Mouse (Mus musculus): ENCODE results near the gene Csnk1g1. TPM values are rescaled to one million over a fixed set of nuclear protein-coding genes. Genes with fewer than 3 reads are reported as not detected.

The Csnk1g1 gene
- polyA plus RNA-seq, 1 experiment from 2014 or later: 25.4 TPM

DNA sequence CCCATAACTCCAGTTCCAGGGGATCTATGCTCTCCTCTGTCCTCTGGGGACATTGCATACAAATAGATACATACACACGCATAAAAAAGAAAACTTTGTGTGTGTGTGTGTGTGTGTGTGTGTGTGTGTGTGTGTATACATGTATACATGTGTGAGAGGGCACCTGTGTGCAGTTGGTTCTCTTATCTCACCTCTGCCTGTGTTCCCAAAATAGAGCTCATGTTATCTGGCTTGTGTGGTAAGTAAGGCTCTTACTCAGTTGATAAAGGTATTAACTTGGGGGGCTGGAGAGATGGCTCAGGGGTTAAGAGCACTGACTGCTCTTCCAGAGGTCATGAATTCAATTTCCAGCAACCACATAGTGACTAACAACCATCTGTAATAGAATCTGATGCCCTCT lies 8.3 kb downstream of the Csnk1g1 start:
- H3K27ac ChIP-seq: no peak overlapping the region
- 100% methylated on average over 1 of the region's 1 CpGs for whole genome bisulfite sequencing
- no peaks in the 10 kb centered on the region for H3K27me3 ChIP-seq
- no peak overlapping the region for H3K9ac ChIP-seq (replicated peaks)
- no peak overlapping the region for H3K4me2 ChIP-seq (replicated peaks)
- no peaks in the 10 kb centered on the region for H3K4me1 ChIP-seq (replicated peaks)
- no peaks in the 10 kb centered on the region for H3K36me3 ChIP-seq
- H3K4me3 ChIP-seq (replicated peaks): no peak overlapping the region
- ATAC-seq: no peak
- no peaks in the 10 kb centered on the region for H3K9me3 ChIP-seq

DNA sequence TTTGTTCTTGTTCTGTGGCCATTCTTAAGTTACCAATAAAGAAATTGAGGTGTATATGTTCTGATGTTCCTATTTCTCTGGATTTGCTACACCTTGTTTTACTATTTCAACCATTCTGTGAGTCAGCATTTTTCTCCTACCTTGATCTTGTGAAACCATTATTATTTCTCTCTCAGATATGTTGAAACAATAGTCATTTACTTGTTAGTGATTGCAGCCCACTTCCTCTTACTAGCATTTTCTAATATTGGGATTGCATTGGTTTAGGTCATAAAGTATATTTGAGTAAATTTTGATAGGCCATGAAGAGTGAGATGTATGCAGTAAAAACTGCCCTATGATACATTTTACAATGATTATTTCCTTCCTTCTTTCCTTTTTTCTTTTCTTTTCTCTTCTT lies 19.7 kb downstream of the Csnk1g1 start:
- Histone ChIP-seq H3K9me3 (no peaks in the 10 kb centered on the region), H3K27me3 (no peaks in the 10 kb centered on the region), H3K27ac (no peak overlapping the region), H3K4me2 (replicated peaks) (no peak overlapping the region), H3K9ac (replicated peaks) (no peak overlapping the region), H3K36me3 (no peaks in the 10 kb centered on the region), H3K4me1 (replicated peaks) (no peaks in the 10 kb centered on the region), H3K4me3 (replicated peaks) (no peak overlapping the region)
- ATAC-seq: no peak

DNA sequence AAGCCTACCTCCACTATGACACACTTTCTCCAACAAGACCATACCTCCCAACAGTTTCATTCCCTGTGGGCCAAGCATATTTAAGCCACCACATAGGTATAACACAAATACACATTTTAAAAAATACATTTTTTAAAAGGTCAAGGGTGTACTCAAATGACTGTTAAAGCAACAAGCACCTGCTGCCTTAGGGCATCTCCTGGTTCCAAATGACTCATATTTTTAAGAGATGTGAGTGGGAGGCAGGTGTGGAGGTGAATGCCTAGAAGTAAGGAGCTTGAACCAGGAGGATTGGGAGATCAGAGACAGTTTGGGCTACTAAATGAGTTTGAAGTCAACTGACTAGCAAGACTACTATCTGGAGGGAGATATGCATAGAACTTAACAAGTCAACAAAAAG lies 21.1 kb downstream of the Csnk1g1 start:
- Histone ChIP-seq H3K36me3 (no peaks in the 10 kb centered on the region), H3K4me2 (replicated peaks) (no peak overlapping the region)
- no peak for ATAC-seq

DNA sequence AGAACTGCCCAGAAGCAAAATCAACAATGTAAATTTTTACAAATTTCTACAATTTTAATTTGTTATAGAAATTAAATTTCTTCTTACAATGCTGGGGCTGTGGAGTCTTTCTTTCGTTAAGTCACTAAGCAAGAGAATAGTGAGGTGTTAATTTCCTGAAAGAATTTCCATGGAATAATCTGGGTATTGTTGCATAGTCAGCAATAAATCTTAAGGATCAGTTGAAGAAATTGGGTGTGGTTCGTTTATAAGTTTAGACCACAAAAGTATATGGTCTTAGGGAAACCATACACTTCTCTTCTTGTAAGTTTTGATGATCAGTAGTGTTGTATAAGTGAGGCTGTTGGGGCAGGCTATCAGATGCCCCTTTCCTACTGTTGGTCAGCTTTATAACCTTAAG lies 28.8 kb downstream of the Csnk1g1 start:
- ATAC-seq: no peak

More for the DNA sequence above, 21.1 kb downstream of the Csnk1g1 start:
- Histone ChIP-seq H3K27me3 (no peaks in the 10 kb centered on the region), H3K27ac (no peak overlapping the region), H3K9me3 (no peaks in the 10 kb centered on the region), H3K4me3 (replicated peaks) (no peak overlapping the region), H3K9ac (replicated peaks) (no peak overlapping the region), H3K4me1 (replicated peaks) (no peaks in the 10 kb centered on the region)

DNA sequence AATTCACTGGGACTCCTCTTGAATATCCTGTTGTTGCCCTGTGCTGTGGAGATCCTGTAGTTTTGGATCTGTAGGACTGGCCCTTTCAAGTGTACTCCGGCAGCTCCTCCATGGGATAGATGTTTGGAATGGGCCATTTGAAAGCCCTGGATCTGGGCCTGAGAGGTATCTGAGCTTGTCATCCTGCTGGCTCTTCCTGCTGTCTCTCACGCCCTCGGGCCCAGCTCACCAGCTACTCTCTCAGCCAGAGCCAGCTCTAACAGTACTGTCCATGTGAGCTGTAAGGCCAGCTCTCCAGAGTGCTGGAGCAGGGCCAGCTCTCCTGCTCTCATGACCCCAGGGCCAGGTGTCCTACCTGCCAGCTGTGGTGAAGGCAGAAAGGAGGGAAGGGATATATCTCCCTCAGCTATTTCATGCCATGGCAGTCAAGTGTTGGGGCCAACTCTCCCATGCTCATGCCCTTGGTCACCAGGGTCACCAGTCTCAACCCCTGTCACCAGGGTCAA lies 42.4 kb downstream of the Csnk1g1 start:
- 94% methylated on average over 3 of the region's 3 CpGs for WGBS
- Histone ChIP-seq H3K4me1 (replicated peaks) (no peaks in the 10 kb centered on the region), H3K4me3 (replicated peaks) (no peak overlapping the region), H3K9me3 (no peaks in the 10 kb centered on the region), H3K9ac (replicated peaks) (no peak overlapping the region), H3K27ac (no peak overlapping the region), H3K4me2 (replicated peaks) (no peak overlapping the region), H3K36me3 (peaks cover 16% of the 10 kb centered on the region; the same call in 1 of the 2 replicates), H3K27me3 (no peaks in the 10 kb centered on the region)
- no peak for ATAC-seq

More for the DNA sequence above, 28.8 kb downstream of the Csnk1g1 start:
- Histone ChIP-seq H3K4me2 (replicated peaks) (no peak overlapping the region), H3K9me3 (no peaks in the 10 kb centered on the region), H3K4me1 (replicated peaks) (no peaks in the 10 kb centered on the region), H3K27me3 (no peaks in the 10 kb centered on the region), H3K27ac (no peak overlapping the region), H3K36me3 (no peaks in the 10 kb centered on the region), H3K4me3 (replicated peaks) (no peak overlapping the region), H3K9ac (replicated peaks) (no peak overlapping the region)
- WGBS: 92% methylated on average over 2 of the region's 2 CpGs

DNA sequence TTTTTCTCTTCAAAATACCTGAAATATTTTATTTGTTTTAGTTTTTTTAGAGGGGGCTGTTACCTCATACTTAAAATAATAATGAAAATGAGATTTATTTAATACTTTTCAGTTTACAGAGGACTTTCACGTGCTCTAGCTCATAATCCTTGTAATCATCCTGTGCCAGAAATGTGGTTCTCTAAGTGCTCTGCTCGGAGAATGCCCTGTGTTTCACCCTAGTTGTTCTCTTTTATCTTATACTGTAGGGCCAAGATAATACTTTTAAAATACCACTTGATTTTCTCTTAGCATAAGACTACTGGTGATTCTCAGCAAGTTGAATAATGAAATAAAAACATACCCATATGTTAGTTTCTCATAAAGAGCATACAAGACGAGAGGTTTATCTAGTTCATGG lies 61.3 kb downstream of the Csnk1g1 start:
- H3K36me3 ChIP-seq: no peaks in the 10 kb centered on the region
- no peak overlapping the region for H3K4me3 ChIP-seq (replicated peaks)
- no peak overlapping the region for H3K4me2 ChIP-seq (replicated peaks)
- no peak overlapping the region for H3K9ac ChIP-seq (replicated peaks)
- no peaks in the 10 kb centered on the region for H3K4me1 ChIP-seq (replicated peaks)
- no peaks in the 10 kb centered on the region for H3K27me3 ChIP-seq
- H3K27ac ChIP-seq: no peak overlapping the region
- 80% methylated on average over 3 of the region's 3 CpGs for WGBS
- H3K9me3 ChIP-seq: no peaks in the 10 kb centered on the region
- no peak for ATAC-seq

DNA sequence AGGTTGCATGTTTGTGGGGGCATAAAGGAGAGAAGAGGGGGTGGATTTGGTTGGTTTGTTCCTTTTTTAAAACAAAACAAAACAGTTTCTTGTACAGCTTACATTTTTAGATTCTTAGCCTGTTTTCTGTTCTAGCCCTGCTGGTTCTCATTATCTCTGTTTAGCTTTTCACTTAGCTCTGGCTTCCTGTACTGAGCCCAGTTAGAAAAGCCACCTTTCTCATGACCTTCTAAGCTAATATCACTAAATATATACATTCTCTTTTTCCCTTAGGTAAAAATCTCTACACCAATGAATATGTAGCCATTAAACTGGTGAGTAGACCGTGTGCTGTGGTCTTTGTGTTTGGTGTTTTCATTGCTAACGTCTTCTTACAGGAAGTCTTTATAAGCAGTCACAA lies 64.5 kb downstream of the Csnk1g1 start:
- no peak for ATAC-seq
- no peak overlapping the region for H3K27ac ChIP-seq
- no peak overlapping the region for H3K4me2 ChIP-seq (replicated peaks)
- 0 out of 2 replicates have a peak, but pooled peaks cover 4% of the 10 kb centered on the region for H3K4me1 ChIP-seq (replicated peaks)
- no peak overlapping the region for H3K4me3 ChIP-seq (replicated peaks)
- no peaks in the 10 kb centered on the region for H3K9me3 ChIP-seq
- no peaks in the 10 kb centered on the region for H3K27me3 ChIP-seq
- no peak overlapping the region for H3K9ac ChIP-seq (replicated peaks)
- H3K36me3 ChIP-seq: no peaks in the 10 kb centered on the region
- WGBS: 91% methylated on average over 2 of the region's 2 CpGs

DNA sequence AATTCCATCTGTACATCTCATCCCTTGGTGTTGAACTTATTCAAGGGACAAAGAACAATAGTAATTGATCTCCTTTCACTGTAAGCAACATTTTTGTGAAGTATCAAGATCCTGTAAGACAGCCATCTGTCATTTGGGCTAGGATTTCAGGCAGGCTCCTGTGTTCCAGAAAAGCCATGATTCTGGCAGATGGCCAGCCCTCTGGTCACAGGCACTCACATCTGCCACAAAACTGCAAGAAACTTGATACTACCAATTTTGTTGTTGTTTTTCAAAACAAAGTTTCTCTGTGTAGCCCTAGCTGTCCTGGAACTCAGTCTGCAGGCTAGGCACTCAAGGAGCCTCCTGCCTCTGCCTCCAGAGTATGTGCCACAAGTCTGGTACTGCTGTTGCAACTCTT lies 67.2 kb downstream of the Csnk1g1 start:
- Histone ChIP-seq H3K4me1 (replicated peaks) (0 out of 2 replicates have a peak, but pooled peaks cover 4% of the 10 kb centered on the region), H3K4me3 (replicated peaks) (no peak overlapping the region), H3K9ac (replicated peaks) (no peak overlapping the region), H3K27ac (no peak overlapping the region), H3K27me3 (no peaks in the 10 kb centered on the region), H3K36me3 (no peaks in the 10 kb centered on the region), H3K4me2 (replicated peaks) (no peak overlapping the region), H3K9me3 (no peaks in the 10 kb centered on the region)
- no peak for ATAC-seq

DNA sequence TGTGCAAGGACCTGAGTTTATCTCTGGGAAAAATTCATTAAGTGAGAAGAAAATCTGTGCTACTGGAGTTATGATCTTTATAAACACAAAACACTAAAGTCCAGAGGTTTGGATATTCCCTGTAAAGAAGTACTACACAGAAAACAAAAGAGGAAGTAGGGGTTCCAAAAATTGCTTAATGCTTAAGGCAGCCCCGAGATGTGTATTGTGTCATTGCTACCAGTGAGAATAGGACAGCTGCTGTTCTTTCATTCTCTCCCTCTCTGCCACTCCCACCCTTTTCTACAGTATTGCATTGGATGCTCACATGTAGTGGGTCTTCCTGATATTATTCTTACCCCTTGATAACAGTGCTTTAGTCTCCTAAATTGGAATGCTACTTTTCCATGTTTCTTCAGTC lies 74.1 kb downstream of the Csnk1g1 start:
- H3K4me3 ChIP-seq (replicated peaks): no peak overlapping the region
- H3K9ac ChIP-seq (replicated peaks): no peak overlapping the region
- WGBS: 77% methylated on average over 1 of the region's 1 CpGs
- H3K9me3 ChIP-seq: no peaks in the 10 kb centered on the region
- H3K36me3 ChIP-seq: no peaks in the 10 kb centered on the region
- ATAC-seq: no peak
- H3K4me1 ChIP-seq (replicated peaks): no peaks in the 10 kb centered on the region
- H3K27ac ChIP-seq: no peak overlapping the region
- no peaks in the 10 kb centered on the region for H3K27me3 ChIP-seq
- no peak overlapping the region for H3K4me2 ChIP-seq (replicated peaks)

DNA sequence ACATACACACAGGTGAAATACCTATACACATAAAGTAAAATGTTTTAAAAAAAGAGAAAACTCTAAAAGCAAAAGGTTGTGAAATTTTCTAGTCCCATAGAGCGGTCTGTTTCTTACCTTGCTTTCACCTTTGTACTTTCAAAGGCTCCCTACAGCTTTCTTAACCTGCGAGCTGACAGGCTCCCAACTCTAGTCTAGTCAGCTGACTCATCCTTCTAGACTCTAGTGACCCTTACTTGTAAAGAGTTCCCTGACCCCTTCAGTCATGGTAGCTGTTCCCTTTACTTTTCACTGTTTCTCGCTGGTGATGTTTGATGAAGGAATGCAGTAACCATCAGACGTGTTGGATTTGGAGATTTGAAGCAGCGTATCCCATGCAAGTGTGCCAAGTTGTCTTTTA lies 78.3 kb downstream of the Csnk1g1 start:
- no peaks in the 10 kb centered on the region for H3K4me1 ChIP-seq (replicated peaks)
- H3K36me3 ChIP-seq: no peaks in the 10 kb centered on the region
- no peaks in the 10 kb centered on the region for H3K27me3 ChIP-seq
- H3K9ac ChIP-seq (replicated peaks): no peak overlapping the region
- ATAC-seq: no peak
- no peak overlapping the region for H3K27ac ChIP-seq
- H3K9me3 ChIP-seq: no peaks in the 10 kb centered on the region
- WGBS: 88% methylated on average over 5 of the region's 5 CpGs
- H3K4me3 ChIP-seq (replicated peaks): no peak overlapping the region
- H3K4me2 ChIP-seq (replicated peaks): no peak overlapping the region

DNA sequence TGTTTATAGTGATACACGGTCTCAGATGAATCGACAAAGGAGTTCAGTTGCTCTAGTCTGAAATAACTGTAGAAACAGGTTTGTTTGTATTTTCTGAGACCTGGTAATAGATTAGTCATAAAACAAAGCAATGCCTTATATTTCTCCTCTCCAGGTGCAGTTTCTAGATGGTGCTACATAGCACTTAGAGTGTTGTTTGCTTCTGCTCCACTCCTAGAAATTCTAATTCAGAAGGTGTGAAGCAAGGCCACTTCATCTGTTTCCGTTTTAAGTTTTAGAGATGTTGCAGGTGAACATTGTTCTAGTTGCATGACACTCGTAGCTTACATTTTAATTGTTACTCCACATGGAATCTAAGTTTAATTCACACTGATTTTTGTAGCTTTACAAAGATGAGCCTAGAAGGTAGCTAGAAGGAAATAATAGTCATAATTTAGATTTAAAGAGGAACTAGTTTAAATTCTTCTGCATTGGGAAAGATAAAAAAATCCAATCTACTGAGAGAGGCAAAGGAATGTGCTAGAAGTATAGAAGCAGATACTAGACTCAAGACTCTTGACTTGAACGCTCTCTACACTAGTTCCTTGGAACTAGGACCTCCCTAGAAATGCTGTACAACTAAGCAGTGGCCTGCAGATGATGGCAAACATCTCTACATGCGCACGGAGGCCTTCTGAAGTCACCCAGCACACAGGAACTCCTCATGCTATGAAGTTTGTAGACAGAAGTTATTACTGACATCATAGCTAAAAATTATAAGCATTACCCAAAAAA lies 87.1 kb downstream of the Csnk1g1 start:
- no peak for ATAC-seq
- 95% methylated on average over 7 of the region's 7 CpGs for WGBS
- Histone ChIP-seq H3K4me3 (replicated peaks) (no peak overlapping the region), H3K4me1 (replicated peaks) (peaks cover 3% of the 10 kb centered on the region), H3K36me3 (no peaks in the 10 kb centered on the region), H3K27me3 (no peaks in the 10 kb centered on the region), H3K4me2 (replicated peaks) (no peak overlapping the region), H3K9me3 (no peaks in the 10 kb centered on the region), H3K27ac (no peak overlapping the region), H3K9ac (replicated peaks) (no peak overlapping the region)

DNA sequence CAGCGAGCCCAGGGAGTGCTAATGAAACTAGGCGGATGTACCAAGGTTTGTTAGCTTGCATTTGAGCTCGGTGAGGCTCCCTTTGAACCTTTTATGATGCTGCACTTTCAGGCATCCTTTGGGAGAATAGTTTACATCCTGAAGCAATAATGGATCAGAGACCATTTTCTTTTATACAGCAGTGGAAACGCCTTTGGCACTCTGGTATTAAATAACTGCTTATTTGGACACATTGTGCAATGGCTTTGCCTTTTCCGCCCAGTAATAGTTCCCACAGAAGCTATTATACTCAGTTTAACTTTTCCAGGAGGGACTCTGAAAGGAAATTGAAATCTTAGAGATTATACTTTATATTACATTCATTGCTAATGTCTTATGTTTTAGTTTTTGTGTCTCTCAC lies 90.2 kb downstream of the Csnk1g1 start:
- H3K4me3 ChIP-seq (replicated peaks): no peak overlapping the region
- ATAC-seq: no peak
- H3K4me2 ChIP-seq (replicated peaks): no peak overlapping the region
- H3K27me3 ChIP-seq: no peaks in the 10 kb centered on the region
- peaks cover 3% of the 10 kb centered on the region for H3K4me1 ChIP-seq (replicated peaks)
- H3K9ac ChIP-seq (replicated peaks): no peak overlapping the region
- H3K27ac ChIP-seq: no peak overlapping the region
- 62% methylated on average over 5 of the region's 5 CpGs for WGBS
- no peaks in the 10 kb centered on the region for H3K9me3 ChIP-seq
- H3K36me3 ChIP-seq: peaks cover 18% of the 10 kb centered on the region

DNA sequence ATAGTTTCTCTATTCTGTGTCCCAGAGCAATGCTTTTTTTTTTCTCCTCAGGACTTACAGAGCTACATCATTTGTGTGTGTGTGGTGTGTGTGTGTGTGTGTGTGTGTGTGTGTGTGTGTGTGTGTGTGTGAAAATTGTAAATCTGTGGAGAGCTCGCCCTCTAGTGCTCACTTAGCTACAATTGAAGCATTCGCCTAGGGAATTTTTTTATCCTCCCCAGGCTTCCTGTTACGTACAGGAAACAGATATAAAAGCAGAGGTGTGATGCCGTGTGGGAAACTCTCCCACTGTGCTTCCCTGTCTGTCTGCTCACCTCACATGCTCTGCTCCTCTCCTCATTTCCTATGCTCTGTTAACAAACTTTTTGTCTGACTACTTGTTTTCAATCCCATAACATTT lies 95.7 kb downstream of the Csnk1g1 start:
- no peak overlapping the region for H3K4me2 ChIP-seq (replicated peaks)
- WGBS: 39% methylated on average over 4 of the region's 4 CpGs
- H3K27ac ChIP-seq: no peak overlapping the region
- no peaks in the 10 kb centered on the region for H3K4me1 ChIP-seq (replicated peaks)
- no peak overlapping the region for H3K9ac ChIP-seq (replicated peaks)
- no peaks in the 10 kb centered on the region for H3K9me3 ChIP-seq
- no peak for ATAC-seq
- no peak overlapping the region for H3K4me3 ChIP-seq (replicated peaks)
- no peaks in the 10 kb centered on the region for H3K27me3 ChIP-seq
- H3K36me3 ChIP-seq: peaks cover 25% of the 10 kb centered on the region

Measured in midbrain, embryonic 13.5 days (tissue).